Mouse (Mus musculus) liver, embryonic 11.5 days (tissue): Measurements from ENCODE around the gene Nmrk1. TPM values are rescaled to one million over a fixed set of nuclear protein-coding genes. Genes with fewer than 3 reads are reported as not detected.

Experiments used
- ATAC-seq: fragments of 200-750 bp; cut with Nextera tagmentation; replicated peaks from 2 replicates; pipeline ENCODE4 v1.8.0; 2017; ENCODE audit warnings: moderate number of reproducible peaks, mild to moderate bottlenecking, moderate TSS enrichment, moderate library complexity; ENCODE audit not compliant: low FRiP score
- DNase-seq: peaks from one replicate; pipeline ENCODE4 v3.0.0-alpha.2; 2017; ENCODE audit warnings: low spot score
- H3K27ac ChIP-seq: fragments of 300-500 bp; sonication (generic); 2 replicates; pipeline ENCODE4 v1.5.1; 2014; ENCODE audit warnings: mild to moderate bottlenecking, low read depth, low read length, control low read depth
- H3K27me3 ChIP-seq: fragments of 300-500 bp; sonication (generic); replicated peaks from 2 replicates; pipeline ENCODE4 v1.6.1; 2014; ENCODE audit warnings: low read length, mixed read lengths; ENCODE audit not compliant: control insufficient read depth, insufficient read depth
- H3K36me3 ChIP-seq: fragments of 300-500 bp; sonication (generic); 2 replicates; pipeline ENCODE4 v1.6.1; 2014; ENCODE audit warnings: mild to moderate bottlenecking, low read length, moderate library complexity, mixed read lengths; ENCODE audit not compliant: control insufficient read depth, insufficient read depth
- H3K4me1 ChIP-seq: fragments of 300-500 bp; sonication (generic); replicated peaks from 2 replicates; pipeline ENCODE4 v1.6.1; 2014; ENCODE audit warnings: low read length, mixed read lengths; ENCODE audit not compliant: control insufficient read depth, insufficient read depth
- H3K4me2 ChIP-seq: fragments of 300-500 bp; sonication (generic); 2 replicates; pipeline ENCODE4 v1.6.1; 2014; ENCODE audit warnings: mild to moderate bottlenecking, control low read depth, moderate library complexity
- H3K4me3 ChIP-seq: fragments of 300-500 bp; sonication (generic); 2 replicates; pipeline ENCODE4 v1.5.1; 2014; ENCODE audit warnings: low read depth, low read length, control low read depth
- H3K9ac ChIP-seq: fragments of 300-500 bp; sonication (generic); 2 replicates; pipeline ENCODE4 v1.6.1; 2014; ENCODE audit warnings: low read depth, low read length, control low read depth
- H3K9me3 ChIP-seq: fragments of 300-500 bp; sonication (generic); 2 replicates; pipeline ENCODE4 v1.6.1; 2016; ENCODE audit warnings: low read length, inconsistent platforms, mixed read lengths; ENCODE audit not compliant: control insufficient read depth
- WGBS: fragments of 180-500 bp; shearing (Covaris S2); extraction: QIAGEN DNeasy Blood & Tissue Kit; methylation state at CpG from one replicate; pipeline ENCODE4 v1.1.7; 2014; 5-methylcytosine and 5-hydroxymethylcytosine counted together
- polyA plus RNA-seq: library from polyadenylated mRNA; unstranded; fragments of >200 nt; fragmentation: Nextera tagmentation; extraction: Ambion mirVana; gene quantifications from 2 replicates; pipeline ENCODE4 v1.2.1, GENCODE M21; 2014

The Nmrk1 gene
- polyA plus RNA-seq, 1 experiment from 2014 or later: 12.4 TPM

- Histone ChIP-seq H3K9me3 (no peaks in the 10 kb centered on the region), H3K27me3 (no peaks in the 10 kb centered on the region), H3K4me3 (no peak overlapping the region), H3K4me1 (peaks cover 42% of the 10 kb centered on the region), H3K4me2 (no peak overlapping the region), H3K9ac (no peak overlapping the region), H3K36me3 (no peaks in the 10 kb centered on the region), H3K27ac (no peak overlapping the region)
- WGBS: 87% methylated on average over 4 of the region's 4 CpGs
- no peak for DNase-seq
- ATAC-seq: no peak
Observed at GRCm38 (mm10) chr19:18652592-18652991, 20.8 kb downstream of the Nmrk1 start.

GRCm38 (mm10) chr19:18653058-18653457, 21.3 kb downstream of the Nmrk1 start:
- no peak for ATAC-seq

GRCm38 (mm10) chr19:18654330-18654729, 22.6 kb downstream of the Nmrk1 start:
- Histone ChIP-seq H3K4me2 (no peak overlapping the region), H3K9ac (no peak overlapping the region), H3K4me3 (no peak overlapping the region), H3K27ac (no peak overlapping the region; the same call in 1 of the 2 replicates), H3K9me3 (no peaks in the 10 kb centered on the region), H3K36me3 (no peaks in the 10 kb centered on the region), H3K4me1 (peaks cover 31% of the 10 kb centered on the region), H3K27me3 (no peaks in the 10 kb centered on the region)
- DNase-seq: no peak
- 89% methylated on average over 8 of the region's 8 CpGs for WGBS
- no peak for ATAC-seq

More at GRCm38 (mm10) chr19:18653058-18653457, 21.3 kb downstream of the Nmrk1 start:
- no peaks in the 10 kb centered on the region for H3K36me3 ChIP-seq
- H3K9ac ChIP-seq: no peak overlapping the region
- no peak overlapping the region for H3K27ac ChIP-seq
- no peak for DNase-seq
- peaks cover 41% of the 10 kb centered on the region for H3K4me1 ChIP-seq
- H3K27me3 ChIP-seq: no peaks in the 10 kb centered on the region
- H3K4me2 ChIP-seq: no peak overlapping the region
- no peaks in the 10 kb centered on the region for H3K9me3 ChIP-seq
- 65% methylated on average over 6 of the region's 6 CpGs for WGBS
- no peak overlapping the region for H3K4me3 ChIP-seq

- no peak for ATAC-seq
- no peak overlapping the region for H3K27ac ChIP-seq
- WGBS: 62% methylated on average over 5 of the region's 5 CpGs
Observed at GRCm38 (mm10) chr19:18654984-18655383, 23.2 kb downstream of the Nmrk1 start.

GRCm38 (mm10) chr19:18655999-18656398, 24.2 kb downstream of the Nmrk1 start:
- no peak for DNase-seq

More at GRCm38 (mm10) chr19:18654984-18655383, 23.2 kb downstream of the Nmrk1 start:
- H3K9ac ChIP-seq: no peak overlapping the region
- no peaks in the 10 kb centered on the region for H3K27me3 ChIP-seq
- DNase-seq: no peak
- no peak overlapping the region for H3K4me3 ChIP-seq
- peaks cover 31% of the 10 kb centered on the region for H3K4me1 ChIP-seq
- H3K9me3 ChIP-seq: no peaks in the 10 kb centered on the region
- H3K36me3 ChIP-seq: no peaks in the 10 kb centered on the region
- H3K4me2 ChIP-seq: no peak overlapping the region

GRCm38 (mm10) chr19:18658473-18658872, 26.7 kb downstream of the Nmrk1 start:
- H3K9me3 ChIP-seq: no peaks in the 10 kb centered on the region
- H3K4me3 ChIP-seq: no peak overlapping the region
- H3K4me2 ChIP-seq: no peak overlapping the region
- no peak overlapping the region for H3K27ac ChIP-seq
- DNase-seq: no peak
- H3K27me3 ChIP-seq: no peaks in the 10 kb centered on the region
- no peaks in the 10 kb centered on the region for H3K36me3 ChIP-seq
- peaks cover 15% of the 10 kb centered on the region for H3K4me1 ChIP-seq
- no peak for ATAC-seq
- WGBS: 69% methylated on average over 4 of the region's 4 CpGs
- no peak overlapping the region for H3K9ac ChIP-seq

More at GRCm38 (mm10) chr19:18655999-18656398, 24.2 kb downstream of the Nmrk1 start:
- WGBS: 78% methylated on average over 7 of the region's 7 CpGs
- Histone ChIP-seq H3K4me2 (no peak overlapping the region), H3K36me3 (no peaks in the 10 kb centered on the region), H3K4me3 (no peak overlapping the region), H3K27ac (no peak overlapping the region), H3K4me1 (peaks cover 22% of the 10 kb centered on the region), H3K9ac (no peak overlapping the region), H3K27me3 (no peaks in the 10 kb centered on the region), H3K9me3 (no peaks in the 10 kb centered on the region)
- no peak for ATAC-seq

GRCm38 (mm10) chr19:18659349-18659748, 27.6 kb downstream of the Nmrk1 start:
- DNase-seq (no peak), ATAC-seq (peak; percentile 73)
- H3K36me3 ChIP-seq: no peaks in the 10 kb centered on the region
- no peak overlapping the region for H3K27ac ChIP-seq
- WGBS: no CpG with 5 or more reads among the region's 1 CpGs
- H3K4me2 ChIP-seq: no peak overlapping the region
- H3K9ac ChIP-seq: no peak overlapping the region
- H3K4me3 ChIP-seq: no peak overlapping the region
- peaks cover 7% of the 10 kb centered on the region for H3K4me1 ChIP-seq
- H3K27me3 ChIP-seq: no peaks in the 10 kb centered on the region
- H3K9me3 ChIP-seq: no peaks in the 10 kb centered on the region

- Histone ChIP-seq H3K9ac (no peak overlapping the region), H3K27me3 (no peaks in the 10 kb centered on the region), H3K36me3 (no peaks in the 10 kb centered on the region), H3K4me1 (peaks cover 5% of the 10 kb centered on the region), H3K4me2 (no peak overlapping the region), H3K9me3 (no peaks in the 10 kb centered on the region), H3K4me3 (no peak overlapping the region), H3K27ac (no peak overlapping the region)
- ATAC-seq (no peak), DNase-seq (no peak)
- 85% methylated on average over 3 of the region's 3 CpGs for WGBS
Observed at GRCm38 (mm10) chr19:18660466-18660865, 28.7 kb downstream of the Nmrk1 start.

GRCm38 (mm10) chr19:18661683-18662082, 29.9 kb downstream of the Nmrk1 start:
- WGBS: 55% methylated on average over 1 of the region's 1 CpGs
- no peak for ATAC-seq
- Histone ChIP-seq H3K36me3 (no peaks in the 10 kb centered on the region), H3K9me3 (no peaks in the 10 kb centered on the region), H3K27me3 (no peaks in the 10 kb centered on the region), H3K4me1 (peaks cover 5% of the 10 kb centered on the region), H3K9ac (no peak overlapping the region), H3K4me3 (no peak overlapping the region), H3K4me2 (no peak overlapping the region), H3K27ac (no peak overlapping the region)
- DNase-seq: no peak
